ENCODE assay signal across 9 mouse cellular contexts in the genomic region with DNA sequence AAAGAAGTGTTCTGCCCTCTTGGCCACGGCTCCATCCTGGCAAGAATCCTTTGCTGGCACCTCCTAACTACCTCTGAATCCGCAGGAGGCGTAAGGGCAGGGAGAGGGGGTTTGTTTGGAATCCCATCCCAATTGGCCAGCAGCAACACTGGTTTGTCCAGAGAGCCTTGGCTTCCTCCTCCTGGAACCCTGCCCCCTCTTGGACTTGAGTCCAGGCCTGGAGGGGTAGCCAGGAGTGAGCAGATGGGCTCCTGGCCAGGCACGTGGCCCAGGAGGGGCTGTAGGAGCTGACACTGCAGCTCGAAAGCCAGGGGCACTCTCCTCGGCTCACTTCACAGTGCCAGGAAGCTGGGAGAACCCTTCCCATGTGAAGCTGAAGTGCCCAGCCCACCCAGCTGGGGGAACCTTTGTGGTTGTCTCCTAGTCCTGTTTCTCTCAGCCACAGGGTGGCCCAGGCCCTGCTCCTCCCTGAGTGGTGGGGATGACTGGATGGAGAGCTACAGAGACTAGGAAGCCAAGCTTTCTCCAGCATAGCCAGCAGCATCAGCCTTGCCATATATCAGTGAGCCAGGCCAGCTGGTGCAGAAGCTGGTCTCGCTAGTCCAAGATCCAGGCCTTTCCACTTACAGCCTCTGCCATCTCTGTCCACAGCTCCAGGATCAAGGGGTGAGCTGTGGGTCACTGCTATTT.
DNase-seq lines count a peak whose midpoint lies in the region; ATAC-seq and TF ChIP-seq lines count a peak whose summit lies in the region.
"Had no signal": no experiment of that assay in that cellular context is flagged by ENCODE, and none has a peak within 500 bp of the region (broad histone marks: within the 10 kb centered on the region; RNA-seq: fewer than 3 reads in every experiment).

No protein-coding gene starts in this region.

- no peaks in the 10 kb centered on the region for H3K79me2 ChIP-seq in liver, adult 2 months (ENCODE audit: control insufficient read depth, insufficient read depth, low read length)

- H3K4me3 ChIP-seq in liver, adult 2 months (ENCODE audit: insufficient read depth, low read depth, low read length) = no peak overlapping the region
- no peak overlapping the region for H3K4me3 ChIP-seq in liver, postnatal 0 days (ENCODE audit: low read depth, low read length)
- no peak overlapping the region for H3K4me3 ChIP-seq in heart, embryonic 15.5 days
- H3K4me3 ChIP-seq: myocyte had no signal

- H3K27ac ChIP-seq in liver, adult 2 months (replicated peaks; ENCODE audit: insufficient read depth, low read depth, low read length) = no peak overlapping the region
- no peak overlapping the region for H3K27ac ChIP-seq in liver, postnatal 0 days (ENCODE audit: low read depth)
- peak overlapping the region; percentile 23; the same call in 1 of the 2 replicates for H3K27ac ChIP-seq in heart, embryonic 15.5 days

- no peak for ATAC-seq in liver, postnatal 0 days
- ATAC-seq in heart, embryonic 15.5 days (replicated peaks; ENCODE audit: insufficient number of reproducible peaks, insufficient read depth, low FRiP score, low read depth) = 0 out of 2 replicates have a peak, but pooled peaks have one; percentile 54
- ATAC-seq in CD4-positive, CD25-positive, alpha-beta regulatory T cell, adult 4 months = no peak
- ATAC-seq in granulocyte monocyte progenitor cell, adult 5-6 weeks (replicated peaks; ENCODE audit: poor library complexity, severe bottlenecking) = no peak

- H3K9me3 ChIP-seq in liver, postnatal 0 days (ENCODE audit: low read length) = no peaks in the 10 kb centered on the region
- H3K9me3 ChIP-seq in heart, embryonic 15.5 days (replicated peaks) = no peaks in the 10 kb centered on the region

- no peak for TF ChIP-seq EP300 in liver, postnatal 0 days (IDR thresholded peaks at IDR 0.05; ENCODE audit: low read depth)

- no peak overlapping the region for H3K4me2 ChIP-seq in liver, postnatal 0 days (ENCODE audit: low read depth, low read length)
- H3K4me2 ChIP-seq in heart, embryonic 15.5 days = no peak overlapping the region

- WGBS in liver, adult 2 months = 58% methylated on average over 7 of the region's 7 CpGs
- 72% methylated on average over 7 of the region's 7 CpGs for WGBS in liver, postnatal 0 days (ENCODE audit: insufficient replicate concordance)
- 53% methylated on average over 7 of the region's 7 CpGs for WGBS in heart, embryonic 15.5 days

- no peaks in the 10 kb centered on the region for H3K27me3 ChIP-seq in liver, adult 2 months (ENCODE audit: control insufficient read depth, insufficient read depth, low read length)
- H3K27me3 ChIP-seq in liver, postnatal 0 days (ENCODE audit: insufficient read depth, low read length) = no peaks in the 10 kb centered on the region
- H3K27me3 ChIP-seq in heart, embryonic 15.5 days = no peaks in the 10 kb centered on the region

- peak; percentile 45 for DNase-seq in liver, adult 2 months (ENCODE audit: extremely low read depth, low read depth, low spot score)
- DNase-seq in liver, postnatal 0 days = no peak
- DNase-seq in cerebellum, postnatal 36 days = peak; percentile 58 to 72
- peak; percentile 41 to 60 for DNase-seq in layer of hippocampus, postnatal 25 days (ENCODE audit: extremely low spot score in 1 of 2, low spot score in 1 of 2)
- peak; percentile 68 for DNase-seq in ovary, postnatal 14 days (ENCODE audit: low spot score)

- no peaks in the 10 kb centered on the region for H3K36me3 ChIP-seq in liver, adult 2 months (ENCODE audit: control insufficient read depth, insufficient read depth, low read length)
- H3K36me3 ChIP-seq in liver, postnatal 0 days (replicated peaks; ENCODE audit: insufficient read depth, low read length) = no peaks in the 10 kb centered on the region
- H3K36me3 ChIP-seq in heart, embryonic 15.5 days = no peaks in the 10 kb centered on the region

- no peak for TF ChIP-seq POLR2A in liver, adult 2 months (IDR thresholded peaks at IDR 0.05; ENCODE audit: extremely low read depth, insufficient read depth, low read length)

- H3K9ac ChIP-seq in liver, adult 2 months (ENCODE audit: low read depth, low read length) = no peak overlapping the region
- no peak overlapping the region for H3K9ac ChIP-seq in liver, postnatal 0 days (replicated peaks)
- H3K9ac ChIP-seq in heart, embryonic 15.5 days = no peak overlapping the region

- H3K4me1 ChIP-seq in liver, adult 2 months (ENCODE audit: control insufficient read depth, insufficient read depth, low read length) = no peaks in the 10 kb centered on the region
- H3K4me1 ChIP-seq in liver, postnatal 0 days (ENCODE audit: insufficient read depth) = no peaks in the 10 kb centered on the region
- H3K4me1 ChIP-seq in heart, embryonic 15.5 days (replicated peaks) = peaks cover 11% of the 10 kb centered on the region

- no peak for TF ChIP-seq CTCF in liver, adult 2 months (IDR thresholded peaks at IDR 0.05; ENCODE audit: low read depth, low read length)
- TF ChIP-seq CTCF in liver, postnatal 0 days (IDR thresholded peaks at IDR 0.05; ENCODE audit: low read depth) = no peak
